Mouse (Mus musculus) hindbrain, embryonic 14.5 days (tissue): Measurements from ENCODE around the gene Mapre3. TPM values are rescaled to one million over a fixed set of nuclear protein-coding genes. Genes with fewer than 3 reads are reported as not detected.

Experiments
- ATAC-seq: fragments of 200-750 bp; cut with Nextera tagmentation; 2 replicates; pipeline ENCODE4 v1.8.0; 2017; ENCODE audit warnings: moderate number of reproducible peaks, mild to moderate bottlenecking, moderate TSS enrichment, moderate library complexity; ENCODE audit not compliant: low FRiP score
- DNase-seq: peaks from one replicate; pipeline ENCODE4 v3.0.0-alpha.2; 2015; ENCODE audit warnings: low spot score
- H3K27ac ChIP-seq: fragments of 300-500 bp; sonication (generic); 2 replicates; pipeline ENCODE4 v1.5.1; 2014; ENCODE audit warnings: mild to moderate bottlenecking, moderate library complexity
- H3K27me3 ChIP-seq: fragments of 300-500 bp; sonication (generic); 2 replicates; pipeline ENCODE4 v1.6.1; 2014; ENCODE audit warnings: mild to moderate bottlenecking, low read length, mixed read lengths; ENCODE audit not compliant: control insufficient read depth, insufficient read depth
- H3K36me3 ChIP-seq: fragments of 300-500 bp; sonication (generic); replicated peaks from 2 replicates; pipeline ENCODE4 v1.6.1; 2014; ENCODE audit not compliant: control insufficient read depth, insufficient read depth
- H3K4me1 ChIP-seq: fragments of 300-500 bp; sonication (generic); replicated peaks from 2 replicates; pipeline ENCODE4 v1.6.1; 2014; ENCODE audit warnings: antibody characterized with exemption, low read length, mixed read lengths; ENCODE audit not compliant: control insufficient read depth, insufficient read depth
- H3K4me2 ChIP-seq: fragments of 300-500 bp; sonication (generic); replicated peaks from 2 replicates; pipeline ENCODE4 v1.6.1; 2014; ENCODE audit warnings: mild to moderate bottlenecking, moderate library complexity
- H3K4me3 ChIP-seq: fragments of 300-500 bp; sonication (generic); replicated peaks from 2 replicates; pipeline ENCODE4 v1.5.1; 2014; ENCODE audit warnings: mild to moderate bottlenecking, low read length
- H3K9ac ChIP-seq: fragments of 300-500 bp; sonication (generic); 2 replicates; pipeline ENCODE4 v1.6.1; 2014
- H3K9me3 ChIP-seq: fragments of 300-500 bp; sonication (generic); 2 replicates; pipeline ENCODE4 v1.6.1; 2016; ENCODE audit warnings: low read length; ENCODE audit not compliant: control insufficient read depth
- WGBS: fragments of 180-500 bp; shearing (Covaris S2); extraction: QIAGEN DNeasy Blood & Tissue Kit; methylation state at CpG from one replicate; pipeline ENCODE4 v1.1.7; 2014; 5-methylcytosine and 5-hydroxymethylcytosine counted together
- polyA plus RNA-seq: library from polyadenylated mRNA; unstranded; fragments of >200 nt; fragmentation: Nextera tagmentation; extraction: Ambion mirVana; gene quantifications from 2 replicates; pipeline ENCODE4 v1.2.1, GENCODE M21; 2014

The Mapre3 gene
- polyA plus RNA-seq, 1 experiment from 2014 or later, result 124 TPM

GRCm38 (mm10) chr5:30886731-30887130 is 72.3 kb downstream of the Mapre3 start:
- DNase-seq, result peak; percentile 53
- no peak for ATAC-seq
- WGBS, result 27% methylated on average over 5 of the region's 5 CpGs
- peak overlapping the region; percentile 83 for H3K4me3 ChIP-seq
- H3K36me3 ChIP-seq, result peaks cover 13% of the 10 kb centered on the region
- peaks cover 19% of the 10 kb centered on the region for H3K4me1 ChIP-seq
- no peaks in the 10 kb centered on the region for H3K9me3 ChIP-seq
- H3K9ac ChIP-seq, result peak overlapping the region; percentile 66
- peak overlapping the region; percentile 95 for H3K27ac ChIP-seq
- no peaks in the 10 kb centered on the region for H3K27me3 ChIP-seq
- peak overlapping the region; percentile 74 for H3K4me2 ChIP-seq

DNA sequence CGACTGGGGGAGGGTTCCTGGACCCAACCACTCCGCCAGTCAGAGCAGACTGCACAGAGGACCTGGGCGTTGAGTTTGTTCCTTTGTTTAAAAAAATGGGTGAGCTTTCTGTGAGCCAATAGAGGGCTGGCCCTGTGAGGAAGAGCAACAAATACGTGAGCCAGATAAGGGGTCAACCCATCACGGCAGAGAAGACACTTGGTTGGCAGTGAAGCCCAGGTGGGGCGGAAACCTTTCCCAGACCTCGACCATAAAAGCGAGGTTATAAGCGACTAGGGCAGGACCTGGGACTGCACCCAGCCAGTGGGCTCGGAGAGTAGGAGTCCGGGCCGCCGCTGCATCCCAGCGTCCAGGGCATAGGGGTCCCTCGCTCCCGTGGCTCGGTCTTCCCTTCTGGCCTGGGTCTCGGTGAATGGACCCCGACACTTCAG is 72.9 kb downstream of the Mapre3 start:
- ATAC-seq (peak; percentile 46), DNase-seq (peak; percentile 76)
- peaks cover 19% of the 10 kb centered on the region for H3K4me1 ChIP-seq
- H3K27me3 ChIP-seq, result no peaks in the 10 kb centered on the region
- H3K9ac ChIP-seq, result peak overlapping the region; percentile 66
- peak overlapping the region; percentile 74 for H3K4me2 ChIP-seq
- peaks cover 19% of the 10 kb centered on the region for H3K36me3 ChIP-seq
- no peaks in the 10 kb centered on the region for H3K9me3 ChIP-seq
- peak overlapping the region; percentile 83 for H3K4me3 ChIP-seq
- WGBS, result 0% methylated on average over 19 of the region's 19 CpGs
- peak overlapping the region; percentile 95 for H3K27ac ChIP-seq

- Histone ChIP-seq H3K9me3 (no peaks in the 10 kb centered on the region), H3K27ac (peak overlapping the region; percentile 95), H3K9ac (peak overlapping the region; percentile 96), H3K4me1 (peaks cover 19% of the 10 kb centered on the region), H3K36me3 (peaks cover 24% of the 10 kb centered on the region), H3K4me2 (peak overlapping the region; percentile 74), H3K27me3 (no peaks in the 10 kb centered on the region), H3K4me3 (peak overlapping the region; percentile 83)
- DNase-seq (peak; percentile 100), ATAC-seq (peak; percentile 89)
- WGBS, result under 1% methylated on average over 28 of the region's 28 CpGs
These were observed 73.5 kb downstream of the Mapre3 start for GRCm38 (mm10) chr5:30887858-30888336.

GRCm38 (mm10) chr5:30888337-30889087 is 74.1 kb downstream of the Mapre3 start, which contains the start of gene Agbl5:
TSS of gene Agbl5 (plus strand) at chr5:30888694.
- Histone ChIP-seq H3K4me1 (peaks cover 19% of the 10 kb centered on the region), H3K27ac (peak within 1 kb of the TSS; percentile 95), H3K9ac (peak within 1 kb of the TSS; percentile 96), H3K36me3 (peaks cover 30% of the 10 kb centered on the region), H3K27me3 (no peaks in the 10 kb centered on the region), H3K4me2 (peak within 1 kb of the TSS; percentile 74), H3K9me3 (no peaks in the 10 kb centered on the region), H3K4me3 (peak within 1 kb of the TSS; percentile 83)
- peak; percentile 99 for DNase-seq
- under 1% methylated on average over 33 of the region's 42 CpGs for whole genome bisulfite sequencing
- ATAC-seq, result peak; percentile 93

GRCm38 (mm10) chr5:30889088-30889754 is 74.8 kb downstream of the Mapre3 start:
- Histone ChIP-seq H3K4me2 (peak overlapping the region; percentile 74), H3K9ac (peak overlapping the region; percentile 96), H3K36me3 (peaks cover 37% of the 10 kb centered on the region), H3K27me3 (no peaks in the 10 kb centered on the region), H3K4me1 (peaks cover 19% of the 10 kb centered on the region), H3K9me3 (no peaks in the 10 kb centered on the region), H3K27ac (peak overlapping the region; percentile 95), H3K4me3 (peak overlapping the region; percentile 83)
- under 1% methylated on average over 40 of the region's 42 CpGs for WGBS
- DNase-seq (no peak), ATAC-seq (peak; percentile 3; the same call in 1 of the 2 replicates)

DNA sequence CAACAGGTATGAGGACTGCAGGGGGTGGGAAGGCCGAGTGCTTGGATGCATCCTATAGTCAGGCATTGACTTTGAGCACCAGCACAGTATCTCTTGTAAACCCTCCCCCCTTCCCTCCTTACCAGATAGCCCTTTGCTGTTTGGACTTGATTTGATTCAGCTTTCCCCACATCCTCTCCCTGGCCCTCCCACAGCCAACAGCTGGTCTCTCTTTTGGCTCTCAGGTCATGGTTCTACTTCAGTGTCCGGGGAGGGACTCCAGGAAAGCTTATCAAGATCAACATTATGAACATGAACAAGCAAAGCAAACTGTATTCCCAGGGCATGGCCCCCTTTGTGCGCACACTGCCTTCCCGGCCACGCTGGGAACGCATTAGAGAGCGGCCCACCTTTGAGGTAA is 75.9 kb downstream of the Mapre3 start:
- Histone ChIP-seq H3K27ac (0 out of 2 replicates have a peak overlapping the region, but pooled peaks have one; percentile 95), H3K9me3 (no peaks in the 10 kb centered on the region), H3K36me3 (peaks cover 49% of the 10 kb centered on the region), H3K4me1 (peaks cover 19% of the 10 kb centered on the region), H3K9ac (peak overlapping the region; percentile 96), H3K4me2 (peak overlapping the region; percentile 74), H3K4me3 (peak overlapping the region; percentile 83), H3K27me3 (no peaks in the 10 kb centered on the region)
- DNase-seq (no peak), ATAC-seq (no peak)
- 86% methylated on average over 7 of the region's 7 CpGs for WGBS

DNA sequence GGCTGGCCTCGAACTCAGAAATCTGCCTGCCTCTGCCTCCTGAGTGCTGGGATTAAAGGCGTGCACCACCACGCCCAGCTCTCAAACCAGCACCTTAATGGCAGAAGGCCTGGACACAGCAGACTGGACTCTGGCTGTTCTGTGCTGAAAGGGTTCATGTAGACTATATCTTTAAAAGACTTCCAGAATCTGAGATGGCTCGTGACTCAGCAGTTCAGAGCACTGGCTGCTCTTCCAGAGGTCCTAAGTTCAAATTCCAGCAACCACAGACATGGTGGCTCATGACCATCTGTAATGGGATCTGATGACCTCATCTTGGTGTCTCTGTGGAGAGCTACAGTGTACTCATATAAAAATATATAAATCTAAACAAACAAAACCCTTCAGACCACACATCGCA is 87.4 kb downstream of the Mapre3 start:
- Histone ChIP-seq H3K9ac (no peak overlapping the region), H3K4me1 (peaks cover 15% of the 10 kb centered on the region), H3K36me3 (peaks cover 74% of the 10 kb centered on the region), H3K9me3 (no peaks in the 10 kb centered on the region), H3K4me2 (no peak overlapping the region), H3K4me3 (no peak overlapping the region), H3K27me3 (no peaks in the 10 kb centered on the region), H3K27ac (no peak overlapping the region)
- 94% methylated on average over 5 of the region's 5 CpGs for WGBS
- no peak for DNase-seq
- no peak for ATAC-seq

- peaks cover 24% of the 10 kb centered on the region for H3K4me1 ChIP-seq
- whole genome bisulfite sequencing, result under 1% methylated on average over 58 of the region's 58 CpGs
- H3K4me3 ChIP-seq, result peak within 1 kb of the TSS; percentile 72
- peak; percentile 95 for DNase-seq
- H3K27me3 ChIP-seq, result no peaks in the 10 kb centered on the region
- H3K36me3 ChIP-seq, result peaks cover 37% of the 10 kb centered on the region
- peak within 1 kb of the TSS; percentile 75 for H3K9ac ChIP-seq
- no peaks in the 10 kb centered on the region for H3K9me3 ChIP-seq
- peak; percentile 95 for ATAC-seq
- peak within 1 kb of the TSS; percentile 97 for H3K4me2 ChIP-seq
- H3K27ac ChIP-seq, result peak within 1 kb of the TSS; percentile 77
These were observed 93.1 kb downstream of the Mapre3 start, which contains the start of gene Ost4 for GRCm38 (mm10) chr5:30907413-30908059. TSS of gene Ost4 (minus strand) at chr5:30907788.
